Mouse (Mus musculus) ES-E14 (cell line): ENCODE data around the gene Arhgap44. TPM values are rescaled to one million over a fixed set of nuclear protein-coding genes. Genes with fewer than 3 reads are reported as not detected.

Experiments
- DNase-seq: peaks from one replicate; pipeline ENCODE4 v3.0.0-alpha.2; 2013; ENCODE audit warnings: low read depth, low spot score
- H3K27ac ChIP-seq: 2 replicates; pipeline ENCODE4 v1.5.1; 2012; ENCODE audit warnings: low read depth, mild to moderate bottlenecking, low read length, moderate library complexity, mixed read lengths; ENCODE audit not compliant: poor library complexity, insufficient read depth, severe bottlenecking
- H3K36me3 ChIP-seq: 2 replicates; pipeline ENCODE4 v1.6.1; 2012; ENCODE audit warnings: mild to moderate bottlenecking, low read length, moderate library complexity, mixed read lengths; ENCODE audit not compliant: control insufficient read depth, poor library complexity, insufficient read depth, severe bottlenecking
- H3K4me1 ChIP-seq, 2 experiments: fragments of 150-350 bp in 1 of 2; sonication (generic) in 1 of 2; 2 replicates each; pipeline ENCODE4 v1.6.1; 2012; ENCODE audit warnings: low read length in 2 of 2, mild to moderate bottlenecking in 1 of 2, mixed read lengths in 1 of 2; ENCODE audit not compliant: control insufficient read depth in 2 of 2, insufficient read depth in 2 of 2, poor library complexity in 1 of 2
- H3K4me3 ChIP-seq, 2 experiments: fragments of 150-350 bp in 1 of 2; sonication (generic) in 1 of 2; 2 replicates each; pipeline ENCODE4 v1.5.1; 2012; ENCODE audit warnings: low read length in 2 of 2, low read depth in 1 of 2, mild to moderate bottlenecking in 1 of 2, mixed read lengths in 1 of 2; ENCODE audit not compliant: insufficient read depth in 1 of 2, poor library complexity in 1 of 2, severe bottlenecking in 1 of 2
- H3K9ac ChIP-seq: 2 replicates; pipeline ENCODE4 v1.6.1; 2012; ENCODE audit warnings: low read depth, mild to moderate bottlenecking, low read length, mixed read lengths; ENCODE audit not compliant: poor library complexity, insufficient read depth, severe bottlenecking
- H3K9me3 ChIP-seq: fragments of 150-350 bp; sonication (generic); 2 replicates; pipeline ENCODE4 v1.6.1; 2012; ENCODE audit warnings: low read depth, mild to moderate bottlenecking, low read length; ENCODE audit not compliant: control insufficient read depth, insufficient read depth
- CHD2 ChIP-seq: IDR thresholded peaks from 2 replicates; pipeline ENCODE4 v1.6.1; 2014; ENCODE audit warnings: mild to moderate bottlenecking, low read depth, low read length, inconsistent platforms
- HCFC1 ChIP-seq: IDR thresholded peaks from 2 replicates; pipeline ENCODE4 v1.6.1; 2012; ENCODE audit warnings: low read length, inconsistent platforms, borderline replicate concordance; ENCODE audit not compliant: insufficient read depth
- MAFK ChIP-seq: IDR thresholded peaks from 2 replicates; pipeline ENCODE4 v1.6.1; 2014; ENCODE audit warnings: mild to moderate bottlenecking, low read depth, low read length, inconsistent platforms; ENCODE audit not compliant: insufficient read depth
- ZC3H11A ChIP-seq: IDR thresholded peaks from 2 replicates; pipeline ENCODE4 v1.6.1; 2012; ENCODE audit warnings: low read depth, mild to moderate bottlenecking, inconsistent platforms, low read length, borderline replicate concordance
- ZNF384 ChIP-seq: IDR thresholded peaks from 2 replicates; pipeline ENCODE4 v1.6.1; 2012; ENCODE audit warnings: low read depth, low read length, inconsistent platforms
- in situ Hi-C, 2 experiments: fragments of 600-800 bp; cut with MboI; formaldehyde crosslinking; loops; one replicate each; pipeline ENCODE4 v1.15.1; 2025; ENCODE audit warnings: low sequenced_read_pairs in 2 of 2, inconsistent platforms in 1 of 2; ENCODE audit not compliant: unreplicated experiment in 2 of 2
- total RNA-seq: library from RNA; depleted of rRNA; stranded (reverse); fragments of 300-350 nt; gene quantifications from 2 replicates; pipeline ENCODE4 v1.2.3, GENCODE M21; 2012

Gene Arhgap44
- total RNA-seq, 1 experiment = 8.8 TPM

DNA sequence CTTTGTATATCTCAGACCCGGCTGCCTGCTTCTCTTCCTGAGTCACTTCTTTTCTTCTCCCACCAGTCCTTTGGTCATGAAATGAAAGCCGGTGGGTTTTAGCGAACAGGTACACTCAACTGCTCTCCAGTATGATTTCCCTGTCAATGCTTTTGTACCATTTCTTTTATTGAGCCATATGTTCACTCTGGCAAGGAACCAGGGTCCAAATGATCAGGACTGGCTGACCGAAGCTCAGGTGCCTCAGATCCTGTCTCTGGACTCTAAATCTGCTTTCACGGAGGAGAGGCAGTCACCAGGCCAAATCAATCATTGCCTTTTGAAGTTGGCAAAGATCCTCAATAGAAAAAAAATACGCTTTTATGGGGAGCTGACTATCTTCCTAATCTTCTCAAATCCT, 122.2 kb downstream of the Arhgap44 start:
- TF ChIP-seq ZC3H11A (no peak), MAFK (no peak), ZNF384 (no peak), CHD2 (no peak), HCFC1 (no peak)
- in situ Hi-C loops = no loop called here
- H3K27ac ChIP-seq = no peak overlapping the region
- no peaks in the 10 kb centered on the region for H3K9me3 ChIP-seq
- H3K9ac ChIP-seq = no peak overlapping the region
- no peak for DNase-seq
- H3K4me3 ChIP-seq = no peak overlapping the region
- H3K4me1 ChIP-seq = no peaks in the 10 kb centered on the region
- H3K36me3 ChIP-seq = no peaks in the 10 kb centered on the region; the same call in 1 of the 2 replicates

DNA sequence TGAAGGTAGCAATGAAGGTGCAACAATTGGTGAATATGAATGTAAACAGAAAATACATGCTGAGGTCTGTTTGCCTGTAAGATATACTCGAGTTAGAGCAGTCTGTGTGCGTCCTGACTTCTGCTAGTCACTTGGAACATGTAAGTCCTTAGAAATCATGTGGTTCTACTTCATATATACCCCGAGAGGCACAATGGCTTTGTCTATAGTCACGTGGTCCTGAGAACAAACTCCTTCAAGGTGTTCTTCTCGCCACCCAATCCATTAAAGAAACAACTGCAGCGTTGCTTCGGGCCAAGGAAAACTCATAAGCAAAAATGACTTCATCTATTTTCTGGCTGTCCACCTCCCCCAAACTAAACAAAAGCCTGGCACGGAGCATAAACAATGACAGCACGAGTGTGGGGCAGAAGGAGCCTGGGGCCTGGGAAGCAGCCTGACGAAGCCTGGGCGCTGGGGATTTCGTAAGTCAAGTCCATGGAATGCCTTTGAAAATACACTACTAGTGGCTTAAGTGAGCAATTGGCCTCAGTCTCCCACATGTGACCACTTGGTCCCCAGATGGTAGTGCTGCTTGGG, 123.2 kb downstream of the Arhgap44 start:
- H3K9me3 ChIP-seq = no peaks in the 10 kb centered on the region
- no peak overlapping the region for H3K9ac ChIP-seq
- H3K36me3 ChIP-seq = no peaks in the 10 kb centered on the region; the same call in 1 of the 2 replicates
- in situ Hi-C loops = no loop called here
- no peaks in the 10 kb centered on the region for H3K4me1 ChIP-seq
- H3K4me3 ChIP-seq = no peak overlapping the region
- DNase-seq = no peak
- no peak overlapping the region for H3K27ac ChIP-seq
- no peak for TF ChIP-seq HCFC1
- no peak for TF ChIP-seq ZC3H11A
- TF ChIP-seq ZNF384 = no peak
- TF ChIP-seq CHD2 = no peak
- TF ChIP-seq MAFK = no peak

DNA sequence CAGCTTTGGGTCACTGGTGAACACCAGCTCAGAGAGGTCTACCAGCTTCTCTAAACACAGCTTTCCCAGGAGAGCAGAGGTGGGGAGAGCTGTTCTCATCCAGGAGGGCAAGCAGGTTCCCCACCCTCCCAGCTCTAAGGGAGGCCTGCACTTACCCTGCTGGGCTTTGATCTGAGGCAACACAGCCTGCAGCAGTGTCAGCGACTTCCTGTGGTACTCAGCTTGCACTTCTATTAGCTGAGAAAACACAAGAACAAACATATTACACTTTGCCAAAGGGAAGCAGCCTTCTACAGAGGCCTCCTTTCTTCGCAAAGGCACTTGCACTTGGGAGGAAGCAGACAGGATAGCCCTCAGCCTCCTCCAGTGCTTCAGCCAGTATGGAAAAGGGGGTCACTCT, 123.8 kb downstream of the Arhgap44 start:
- DNase-seq = no peak
- TF ChIP-seq HCFC1 (no peak), CHD2 (no peak), MAFK (no peak), ZNF384 (no peak), ZC3H11A (no peak)
- no peaks in the 10 kb centered on the region for H3K4me1 ChIP-seq
- H3K9me3 ChIP-seq = no peaks in the 10 kb centered on the region
- in situ Hi-C loops = no loop called here
- H3K4me3 ChIP-seq = no peak overlapping the region
- no peaks in the 10 kb centered on the region; the same call in 1 of the 2 replicates for H3K36me3 ChIP-seq
- H3K27ac ChIP-seq = no peak overlapping the region
- no peak overlapping the region for H3K9ac ChIP-seq

DNA sequence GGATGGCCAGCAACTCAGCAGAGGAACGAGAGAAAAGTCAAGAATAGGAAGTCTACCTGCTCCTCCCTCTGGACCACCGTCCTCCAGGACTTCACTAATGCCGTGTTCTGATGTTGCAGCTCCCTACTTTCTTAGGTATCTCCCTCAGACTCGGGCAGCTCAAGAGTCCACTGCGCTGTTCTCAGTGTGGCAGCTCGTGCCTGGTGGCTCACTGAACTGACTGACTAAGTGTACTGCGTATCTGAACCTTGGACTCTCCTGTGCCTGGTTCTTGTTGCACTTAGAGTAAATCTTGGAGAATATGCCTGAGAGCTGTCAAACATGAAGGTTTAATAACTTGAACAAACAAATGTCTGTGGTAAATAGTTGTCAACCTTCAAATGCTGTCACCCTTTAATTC, 130.5 kb downstream of the Arhgap44 start:
- no peak overlapping the region for H3K9ac ChIP-seq
- in situ Hi-C loops = no loop called here
- no peaks in the 10 kb centered on the region for H3K4me1 ChIP-seq
- no peak overlapping the region for H3K27ac ChIP-seq
- H3K36me3 ChIP-seq = peaks cover 8% of the 10 kb centered on the region; the same call in 1 of the 2 replicates
- no peak for DNase-seq
- no peaks in the 10 kb centered on the region for H3K9me3 ChIP-seq
- no peak for TF ChIP-seq CHD2
- no peak for TF ChIP-seq ZC3H11A
- TF ChIP-seq MAFK = no peak
- TF ChIP-seq ZNF384 = no peak
- no peak for TF ChIP-seq HCFC1
- no peak overlapping the region for H3K4me3 ChIP-seq

DNA sequence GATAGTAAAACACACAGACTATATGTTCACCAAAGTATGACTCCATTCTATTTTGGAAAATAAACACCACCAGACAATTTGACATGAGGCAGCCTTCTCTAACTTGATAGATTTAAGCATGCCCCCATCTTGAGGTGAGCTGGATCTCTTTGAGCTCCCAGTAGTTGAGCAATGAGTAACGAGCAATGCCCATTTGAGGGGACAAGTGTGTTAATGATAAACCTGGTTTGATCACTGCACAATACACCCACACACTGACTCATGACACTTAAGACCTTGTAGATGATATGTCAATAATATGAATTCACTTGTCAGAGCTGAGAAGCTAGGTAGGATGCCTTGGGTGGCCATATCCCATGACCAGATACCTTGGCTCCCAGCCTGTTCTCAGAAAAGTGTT, 132.6 kb downstream of the Arhgap44 start:
- TF ChIP-seq ZNF384 = no peak
- TF ChIP-seq ZC3H11A = no peak
- TF ChIP-seq CHD2 = no peak
- no peak for TF ChIP-seq HCFC1
- TF ChIP-seq MAFK = no peak

More for the DNA sequence above, 132.6 kb downstream of the Arhgap44 start:
- no peak for DNase-seq
- in situ Hi-C loops = no loop called here
- no peak overlapping the region for H3K27ac ChIP-seq
- no peak overlapping the region for H3K4me3 ChIP-seq
- peaks cover 10% of the 10 kb centered on the region; the same call in 1 of the 2 replicates for H3K36me3 ChIP-seq
- no peaks in the 10 kb centered on the region for H3K9me3 ChIP-seq
- H3K9ac ChIP-seq = no peak overlapping the region
- H3K4me1 ChIP-seq = no peaks in the 10 kb centered on the region
